Mouse (Mus musculus) cerebellum, postnatal 25 days (tissue): ENCODE results near the gene Scube2.

Experiments
- DNase-seq, 2 experiments: peaks; one replicate each; pipeline ENCODE4 v3.0.0; 2021; ENCODE audit warnings: mixed read lengths in 2 of 2

Scube2 gene

DNA sequence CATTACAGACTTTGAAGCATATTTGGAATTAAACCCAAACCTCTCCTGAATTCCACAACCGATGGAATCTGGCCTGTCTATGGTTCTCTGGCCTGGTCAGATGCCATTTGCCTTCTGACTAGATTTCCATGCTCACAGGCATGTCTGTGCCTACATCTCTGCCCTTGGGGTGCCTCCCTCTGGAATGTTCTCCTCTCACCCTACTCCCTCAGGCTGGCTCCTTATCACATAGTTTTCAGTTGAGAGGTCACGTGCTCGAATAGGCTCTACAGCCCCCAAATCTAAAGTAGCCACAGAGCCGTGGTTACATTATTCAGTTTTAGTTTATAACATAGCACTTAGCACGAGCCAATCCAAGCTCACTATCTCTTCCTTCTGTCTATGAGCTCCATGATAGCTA is 69.9 kb downstream of the Scube2 start:
- DNase-seq, result no peak

- no peak for DNase-seq
These were observed 70.9 kb downstream of the Scube2 start for GRCm38 (mm10) chr7:109794556-109794955.

DNA sequence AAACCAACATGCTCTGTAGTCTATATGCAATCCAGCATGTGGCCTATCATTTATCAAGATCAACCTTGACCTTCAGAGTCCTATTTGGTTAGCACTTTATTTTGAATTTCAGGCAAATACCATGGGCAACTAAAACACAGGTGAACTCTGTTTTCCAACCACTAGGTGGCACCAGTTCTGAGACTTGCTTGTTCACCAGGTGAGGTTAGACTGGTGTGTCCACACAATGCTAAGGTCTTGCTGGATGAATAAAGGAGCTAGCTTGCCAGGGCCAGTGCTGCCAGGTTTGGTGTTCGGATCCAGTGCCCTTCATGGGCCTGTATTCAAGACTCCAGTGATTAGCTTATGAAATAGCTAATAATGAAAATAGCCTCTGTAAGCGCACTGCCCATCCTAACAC is 72.7 kb downstream of the Scube2 start:
- DNase-seq, result peak; percentile 54 to 84

DNA sequence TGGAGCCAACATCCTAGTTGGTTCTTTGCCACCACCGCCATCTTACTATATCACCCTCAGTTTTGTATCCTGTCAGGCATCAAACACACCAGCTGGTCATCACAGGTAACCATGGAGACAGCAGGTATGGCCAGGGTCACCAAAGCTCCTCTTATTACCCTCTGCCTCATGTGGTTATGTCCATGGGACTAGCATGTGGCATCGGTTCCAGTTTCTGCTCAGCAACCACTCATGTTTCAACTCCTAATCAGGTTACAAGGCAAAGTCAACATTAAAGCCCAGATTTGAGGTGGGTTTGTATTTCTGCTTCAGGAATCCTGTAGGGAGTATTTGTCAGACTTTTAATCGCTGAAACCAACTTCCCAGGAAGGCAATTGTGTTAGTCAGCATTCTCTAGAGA is 74.7 kb downstream of the Scube2 start:
- no peak for DNase-seq

- DNase-seq, result no peak
These were observed 77.6 kb downstream of the Scube2 start for GRCm38 (mm10) chr7:109787860-109788259.

DNA sequence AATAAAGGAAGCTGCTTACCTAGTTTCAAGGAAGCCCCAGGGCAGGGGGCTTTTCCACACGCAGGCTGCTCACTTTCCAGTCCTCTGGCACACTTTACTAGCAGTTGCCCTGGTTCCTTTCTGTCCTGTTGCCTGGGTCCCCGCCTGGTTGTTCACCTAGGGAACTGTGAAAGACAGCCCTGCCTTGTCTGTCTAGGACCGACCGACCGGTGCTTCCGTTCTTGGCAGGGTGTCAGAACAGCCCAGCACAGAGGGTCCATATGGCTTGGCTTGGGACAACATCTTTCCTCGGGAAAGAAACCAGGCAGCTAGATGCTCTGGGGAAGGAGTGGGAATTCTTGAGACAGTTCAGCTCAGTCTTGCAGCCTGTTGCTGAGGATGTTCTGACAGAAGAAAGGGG is 82.2 kb downstream of the Scube2 start:
- peak; percentile 22 to 49 for DNase-seq

- DNase-seq, result peak; percentile 83 to 92
These were observed 83.8 kb downstream of the Scube2 start, which contains the start of gene Nrip3 for GRCm38 (mm10) chr7:109781470-109782203. Gene Nrip3, minus strand, starts transcription at chr7:109782025.

- DNase-seq, result no peak
These were observed 84.4 kb downstream of the Scube2 start for GRCm38 (mm10) chr7:109781087-109781469.

- no peak for DNase-seq
These were observed 93.2 kb downstream of the Scube2 start for GRCm38 (mm10) chr7:109772251-109772650.

GRCm38 (mm10) chr7:109768699-109769383 is 96.6 kb downstream of the Scube2 start:
- no peak for DNase-seq

GRCm38 (mm10) chr7:109767575-109768350 is 97.7 kb downstream of the Scube2 start:
- DNase-seq, result no peak

GRCm38 (mm10) chr7:109764009-109764408 is 101.5 kb downstream of the Scube2 start:
- no peak for DNase-seq

DNA sequence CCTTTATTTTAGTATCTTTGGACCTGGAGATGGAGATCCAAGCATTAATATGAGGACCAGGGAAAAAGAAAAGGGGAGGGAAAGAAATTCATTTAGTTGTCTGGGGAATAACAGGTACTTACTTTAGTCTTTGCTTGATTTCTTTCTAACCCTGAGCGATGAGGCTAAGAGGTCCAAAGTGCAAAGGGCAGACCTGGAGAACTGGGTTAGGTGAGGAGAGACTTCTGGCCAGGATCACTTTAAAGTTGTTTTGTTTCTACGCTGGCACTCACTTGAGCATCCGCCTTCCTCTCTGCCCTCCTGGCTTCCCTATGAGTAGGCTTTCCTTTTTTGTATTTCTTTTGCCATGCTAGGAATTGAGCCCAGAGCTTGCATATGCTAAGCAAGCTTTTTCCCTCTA is 109.2 kb downstream of the Scube2 start:
- DNase-seq, result no peak

DNA sequence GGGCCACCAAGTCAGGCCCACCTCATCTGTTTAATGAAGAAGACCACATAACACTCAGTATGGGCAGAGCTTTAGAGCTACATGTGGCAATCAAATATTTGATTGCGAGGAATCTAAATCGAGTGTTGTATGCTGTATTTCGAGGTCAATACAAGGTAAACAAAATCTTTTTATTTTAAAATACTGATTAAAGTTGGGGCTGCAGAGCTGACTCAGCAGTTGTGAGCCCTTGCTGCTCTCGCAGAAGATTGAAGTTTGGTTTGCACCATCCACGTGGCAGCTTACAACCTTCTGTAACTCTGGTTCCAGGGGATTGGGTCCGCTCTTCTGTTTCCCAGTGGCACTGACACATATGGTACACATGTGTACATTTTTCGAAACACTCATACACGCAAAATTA is 111.4 kb downstream of the Scube2 start:
- DNase-seq, result no peak

DNA sequence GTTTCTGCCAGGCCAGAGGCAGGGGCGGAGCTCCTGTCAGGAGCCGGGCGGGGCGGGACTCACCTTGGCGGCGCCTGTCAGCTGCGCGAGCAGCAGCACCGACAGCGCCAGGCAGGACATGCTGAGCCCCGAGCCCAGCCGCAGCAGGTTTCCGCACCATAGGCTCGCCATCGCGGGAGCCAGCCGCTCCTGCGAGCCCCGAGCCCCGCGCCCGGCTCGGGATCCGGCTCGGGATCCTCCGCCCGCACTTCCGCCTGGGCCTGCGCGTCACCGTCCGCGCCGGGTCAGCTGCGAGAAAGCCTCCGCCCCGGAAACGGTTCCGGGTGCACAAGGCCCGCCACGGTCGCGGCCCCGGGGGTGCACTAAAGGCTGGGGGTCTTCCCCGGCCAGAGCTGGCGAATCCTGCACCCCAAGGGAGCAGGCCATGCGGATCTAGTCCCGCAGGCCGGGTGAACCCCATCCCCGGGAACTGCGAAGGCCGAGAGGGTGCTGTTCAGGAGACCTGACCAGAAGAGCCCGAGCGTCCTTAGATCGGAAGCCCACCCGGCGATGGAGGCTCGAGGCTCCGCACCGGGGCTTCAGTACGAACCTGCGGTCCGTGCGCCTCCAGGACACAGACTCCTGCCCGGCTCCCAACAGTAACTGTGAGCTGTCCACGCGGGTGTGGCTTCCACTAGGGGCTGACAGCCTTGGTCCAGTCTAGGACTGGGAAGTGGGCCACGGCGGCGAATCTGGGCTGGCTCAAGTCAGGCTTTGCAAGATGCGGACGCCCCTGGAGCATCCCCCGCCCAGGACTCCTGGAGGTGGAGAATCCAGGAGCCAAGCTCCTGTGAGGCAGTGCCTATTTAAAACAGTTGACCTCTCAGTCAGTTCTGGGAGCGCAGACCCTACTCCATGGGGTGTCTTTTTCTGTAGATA is 113.2 kb downstream of the Scube2 start, which contains the start of gene Tmem9b:
TSS of gene Tmem9b (minus strand) at position 868 of the 918 bp plus-strand sequence.
- DNase-seq, result peak; percentile 88 to 89

GRCm38 (mm10) chr7:109751427-109752007 is 114.0 kb downstream of the Scube2 start:
- peak in 1 of 2 experiments; percentile 19 for DNase-seq
